Mouse (Mus musculus) liver (tissue): ENCODE measurements around the gene Pias4.

ENCODE experiments used
- DNase-seq: peaks from one replicate; pipeline ENCODE4 v3.0.0-alpha.2; 2020; ENCODE audit warnings: mixed read lengths

Pias4 gene

DNA sequence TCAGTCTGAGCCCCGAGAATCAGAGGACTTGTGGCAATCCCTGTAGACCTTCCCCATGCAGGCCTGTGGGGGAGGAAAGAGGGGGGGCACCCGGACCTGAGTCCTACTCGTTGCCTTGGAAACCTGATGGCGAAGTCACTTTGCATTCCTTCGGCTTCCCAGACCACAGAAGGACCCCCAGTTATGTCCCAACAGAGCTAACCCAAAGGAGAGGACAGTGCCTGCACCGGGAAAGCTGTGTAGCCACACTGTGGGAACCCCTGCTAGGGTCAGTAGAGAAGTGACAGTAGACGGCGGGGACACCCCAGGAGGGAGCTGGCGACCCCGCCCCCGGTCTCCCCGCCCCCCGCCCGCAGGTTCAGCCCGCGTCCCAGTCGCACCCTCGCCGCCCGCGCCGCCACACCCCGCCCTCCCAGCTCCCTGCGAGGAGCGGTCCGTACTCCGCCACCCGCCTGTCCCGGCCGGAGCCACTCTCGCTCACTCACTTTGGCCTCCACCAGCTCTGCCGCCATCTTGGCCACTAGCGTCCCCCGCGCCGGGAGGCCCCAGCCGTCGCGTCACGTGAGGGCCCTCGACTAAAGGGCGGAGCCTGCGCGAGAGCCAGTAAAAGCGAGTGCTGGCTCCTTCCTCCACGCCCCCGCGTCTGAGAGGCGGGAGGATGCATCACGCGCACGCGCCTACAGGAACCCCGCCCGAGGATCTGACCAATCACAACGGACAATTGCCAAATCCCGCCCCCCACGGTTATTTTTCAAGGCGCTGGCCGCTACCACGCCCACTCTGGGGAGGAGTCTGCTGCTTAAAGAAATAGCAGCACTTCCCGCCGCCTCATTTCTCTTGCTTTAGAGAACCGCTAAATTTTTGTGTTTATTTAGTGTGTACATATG, at the start of gene Pias4:
Gene Pias4 (minus strand): TSS at position 724 of the 887 bp plus-strand sequence.
- peak; percentile 100 for DNase-seq

DNA sequence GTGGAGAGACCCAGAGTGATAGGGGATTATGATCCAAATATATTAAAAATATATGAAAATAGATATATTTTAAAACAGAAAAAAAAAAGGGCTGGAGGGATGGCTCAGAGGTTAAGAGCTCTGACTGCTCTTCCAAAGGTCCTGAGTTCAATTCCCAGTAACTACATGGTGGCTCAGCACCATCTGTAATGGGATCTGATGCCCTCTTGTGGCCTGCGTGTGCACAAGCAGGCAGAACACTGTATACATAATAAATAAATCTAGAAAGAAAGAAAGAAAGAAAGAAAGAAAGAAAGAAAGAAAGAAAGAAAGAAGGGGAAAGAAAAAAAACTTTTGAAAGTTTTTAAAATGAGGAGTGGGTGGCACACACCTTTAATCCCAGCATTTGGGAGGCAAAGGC, 49.5 kb upstream of the Pias4 start:
- DNase-seq = peak; percentile 37

GRCm38 (mm10) chr10:81216810-81217209, 49.1 kb upstream of the Pias4 start:
- no peak for DNase-seq

GRCm38 (mm10) chr10:81216260-81216659, 48.5 kb upstream of the Pias4 start:
- DNase-seq = no peak

GRCm38 (mm10) chr10:81210154-81210553, 42.4 kb upstream of the Pias4 start:
- DNase-seq = no peak

- DNase-seq = no peak
Observed at GRCm38 (mm10) chr10:81204137-81204536, 36.4 kb upstream of the Pias4 start.

DNA sequence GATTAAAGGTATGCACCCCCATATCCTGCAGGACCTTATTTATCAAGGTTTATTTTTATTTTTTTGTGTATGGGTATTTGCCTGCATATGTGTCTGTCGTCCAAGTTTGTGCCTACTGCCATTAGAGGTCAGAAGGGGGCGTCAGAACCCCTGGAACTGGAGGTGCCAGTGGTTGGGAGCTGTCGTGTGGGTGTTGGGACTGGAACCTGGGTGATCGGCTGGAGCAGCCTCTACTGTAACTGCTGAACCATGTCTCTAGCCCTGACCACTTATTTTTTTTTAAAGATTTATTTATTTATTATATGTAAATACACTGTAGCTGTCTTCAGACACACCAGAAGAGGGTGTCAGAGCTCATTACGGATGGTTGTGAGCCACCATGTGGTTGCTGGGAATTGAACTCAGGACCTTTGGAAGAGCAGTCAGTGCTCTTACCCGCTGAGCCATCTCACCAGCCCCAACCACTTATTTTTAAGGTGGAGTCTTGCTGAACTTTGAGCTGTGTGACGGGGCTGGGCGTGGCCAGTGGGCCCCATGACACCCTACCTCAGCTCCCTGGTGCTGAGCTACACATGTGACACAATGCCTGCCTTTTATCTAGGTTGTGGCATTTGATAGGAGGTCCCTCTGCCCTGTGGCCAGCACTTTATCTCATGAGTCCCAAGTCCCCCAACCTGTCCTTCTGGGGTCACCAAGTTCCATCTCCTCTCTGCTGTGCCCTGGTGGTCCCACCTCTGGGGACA, 35.4 kb upstream of the Pias4 start:
- DNase-seq = peak; percentile 78

DNA sequence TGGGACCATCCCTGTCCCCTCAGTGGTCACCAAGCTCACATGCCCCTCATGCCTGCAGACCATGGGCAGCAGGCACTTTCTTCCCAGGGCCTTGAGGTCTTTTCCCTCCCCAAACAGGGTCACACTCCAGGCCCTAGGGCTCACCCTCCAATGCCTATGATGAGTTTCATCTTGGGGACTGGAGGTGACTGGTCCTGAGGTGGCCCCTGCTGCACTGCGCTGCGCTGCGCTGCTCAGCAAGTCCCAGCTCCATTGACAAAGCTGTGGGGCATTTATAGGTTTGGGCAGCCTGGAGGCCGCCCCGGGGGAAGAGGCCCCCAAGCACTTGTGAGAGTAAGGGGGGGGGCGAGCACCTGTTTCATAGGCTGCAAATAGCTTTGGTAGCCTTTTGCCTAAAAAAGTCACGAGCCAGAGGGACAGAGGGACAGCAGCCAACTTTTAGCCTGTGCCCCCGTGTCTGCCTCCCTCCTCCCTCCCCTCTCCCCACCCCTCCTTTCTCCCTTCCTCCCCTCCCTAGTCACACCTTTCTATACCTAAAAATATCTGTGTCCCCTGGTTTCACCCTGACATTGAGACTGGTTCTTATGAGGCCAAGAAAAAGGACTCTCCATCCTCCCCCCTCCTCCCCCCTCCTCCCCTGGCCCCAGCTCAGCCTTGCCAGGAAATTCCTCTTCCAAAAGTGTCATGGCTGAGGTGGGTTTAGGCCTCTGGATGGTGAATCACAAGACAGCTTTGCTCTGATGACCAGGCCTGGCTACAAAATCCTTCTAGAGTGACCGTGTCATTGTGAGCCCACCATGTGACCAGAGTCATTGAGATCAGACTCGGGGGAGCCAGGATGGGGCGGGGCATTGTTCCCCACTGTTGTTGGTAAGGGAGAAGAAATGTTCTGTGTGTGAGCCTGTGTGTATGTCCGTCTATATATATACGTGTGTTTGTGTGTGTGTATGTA, 34.4 kb upstream of the Pias4 start, which contains the start of gene Nmrk2:
Gene Nmrk2 (minus strand): TSS at position 245 of the 952 bp plus-strand sequence.
- DNase-seq = no peak

DNA sequence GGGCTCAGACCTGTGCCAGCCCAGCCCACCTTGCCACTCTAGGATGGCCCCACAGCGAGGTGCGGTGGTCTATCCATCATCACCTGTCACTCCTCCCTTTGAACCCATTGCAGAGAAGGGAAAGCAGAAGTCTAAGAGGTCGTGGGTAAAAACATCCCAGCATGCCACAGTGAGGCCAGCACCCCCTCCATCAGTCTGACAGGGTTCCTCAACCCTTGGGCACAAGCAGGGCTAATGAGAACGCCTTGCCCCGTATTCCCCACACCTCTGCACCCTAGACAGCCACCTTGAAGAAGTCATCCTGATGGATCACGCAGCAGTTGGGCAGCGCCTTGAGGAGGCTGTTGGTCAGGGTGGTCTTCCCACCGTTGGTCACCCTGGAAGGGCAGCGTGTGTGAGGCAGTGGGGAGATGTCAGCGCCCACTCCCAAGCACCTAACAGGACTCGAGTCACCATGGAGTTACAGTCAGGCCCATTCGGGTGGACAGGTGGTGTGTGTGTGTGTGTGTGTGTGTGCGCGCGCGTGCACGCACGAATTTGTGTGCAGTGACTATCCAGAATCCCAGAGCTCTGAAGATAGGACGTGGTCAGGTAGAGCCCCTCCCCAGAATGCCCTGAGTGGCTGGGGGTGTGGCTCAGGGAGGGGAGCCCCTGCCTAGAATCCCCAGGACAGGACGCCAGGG, 33.0 kb upstream of the Pias4 start:
- no peak for DNase-seq

- no peak for DNase-seq
Observed at GRCm38 (mm10) chr10:81200141-81200540, 32.4 kb upstream of the Pias4 start.

- no peak for DNase-seq
Observed at GRCm38 (mm10) chr10:81198990-81199389, 31.3 kb upstream of the Pias4 start.

DNA sequence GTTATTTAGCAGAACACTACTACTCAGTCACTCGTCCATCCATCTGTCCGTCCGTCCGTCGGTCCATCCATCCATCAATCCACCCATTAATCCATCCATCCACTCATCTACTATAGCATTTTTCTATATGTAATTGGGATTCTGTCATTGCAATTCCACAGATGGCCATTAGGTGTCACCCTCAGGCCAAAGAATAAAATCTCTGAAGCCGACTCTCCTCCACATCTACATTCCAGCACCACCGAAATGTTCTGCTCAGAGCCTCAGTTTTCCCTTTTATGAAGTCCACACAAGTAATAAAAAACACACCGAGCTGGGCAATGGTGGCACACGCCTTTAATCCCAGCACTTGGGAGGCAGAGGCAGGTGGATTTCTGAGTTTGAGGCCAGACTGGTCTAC, 30.5 kb upstream of the Pias4 start:
- DNase-seq = peak; percentile 63

DNA sequence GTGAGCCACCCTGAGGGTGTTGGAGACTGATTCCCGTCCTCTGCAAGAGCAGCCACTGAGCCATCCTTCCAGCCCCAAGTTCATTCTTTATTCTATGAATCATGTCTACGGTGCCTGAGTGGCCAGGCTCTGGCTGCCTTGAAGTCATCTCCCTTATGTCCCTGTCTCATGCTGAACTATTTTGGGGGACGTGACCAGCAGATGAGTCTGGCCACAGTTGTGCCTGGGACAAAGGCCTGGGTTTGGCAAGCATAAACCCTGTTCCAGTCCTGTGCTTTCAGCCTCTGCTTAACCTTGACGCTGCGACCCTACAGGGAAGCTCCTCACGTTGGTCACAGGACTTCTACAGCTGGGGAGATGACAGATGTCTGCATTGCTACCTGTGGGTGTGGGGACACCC, 29.6 kb upstream of the Pias4 start:
- no peak for DNase-seq

DNA sequence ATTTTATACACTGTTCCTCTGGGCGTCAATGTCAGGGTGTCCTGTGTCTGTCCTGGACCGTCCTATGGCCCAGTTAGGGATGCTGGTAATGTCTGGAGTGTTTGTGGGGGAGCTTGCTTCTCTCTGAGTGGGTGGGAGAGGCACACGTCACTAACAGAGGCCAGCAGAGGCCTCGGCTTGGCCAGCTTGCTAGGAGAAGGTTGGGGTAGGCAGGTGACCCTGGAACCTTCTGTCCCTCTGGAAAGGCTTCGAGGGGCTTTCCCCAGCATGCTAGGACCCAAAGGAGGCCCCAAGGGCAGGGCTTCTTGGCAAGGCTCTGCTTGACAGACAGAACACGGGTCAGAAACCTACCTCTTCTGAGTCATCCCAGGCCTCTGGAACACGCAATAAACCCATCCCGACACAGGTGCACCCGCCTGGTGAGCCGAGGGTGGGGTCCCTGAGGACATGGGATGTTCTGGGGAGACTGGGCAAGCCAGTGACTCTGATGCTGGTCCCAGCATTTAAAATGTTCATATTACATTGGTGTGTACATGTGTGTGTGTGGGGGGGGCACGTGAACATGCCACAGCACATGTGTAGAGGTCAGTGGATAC, 28.8 kb upstream of the Pias4 start:
- DNase-seq = no peak

- no peak for DNase-seq
Observed at GRCm38 (mm10) chr10:81195300-81195699, 27.6 kb upstream of the Pias4 start.

- DNase-seq = no peak
Observed at GRCm38 (mm10) chr10:81193991-81194774, 26.5 kb upstream of the Pias4 start.

GRCm38 (mm10) chr10:81192968-81193501, 25.3 kb upstream of the Pias4 start:
- DNase-seq = no peak

DNA sequence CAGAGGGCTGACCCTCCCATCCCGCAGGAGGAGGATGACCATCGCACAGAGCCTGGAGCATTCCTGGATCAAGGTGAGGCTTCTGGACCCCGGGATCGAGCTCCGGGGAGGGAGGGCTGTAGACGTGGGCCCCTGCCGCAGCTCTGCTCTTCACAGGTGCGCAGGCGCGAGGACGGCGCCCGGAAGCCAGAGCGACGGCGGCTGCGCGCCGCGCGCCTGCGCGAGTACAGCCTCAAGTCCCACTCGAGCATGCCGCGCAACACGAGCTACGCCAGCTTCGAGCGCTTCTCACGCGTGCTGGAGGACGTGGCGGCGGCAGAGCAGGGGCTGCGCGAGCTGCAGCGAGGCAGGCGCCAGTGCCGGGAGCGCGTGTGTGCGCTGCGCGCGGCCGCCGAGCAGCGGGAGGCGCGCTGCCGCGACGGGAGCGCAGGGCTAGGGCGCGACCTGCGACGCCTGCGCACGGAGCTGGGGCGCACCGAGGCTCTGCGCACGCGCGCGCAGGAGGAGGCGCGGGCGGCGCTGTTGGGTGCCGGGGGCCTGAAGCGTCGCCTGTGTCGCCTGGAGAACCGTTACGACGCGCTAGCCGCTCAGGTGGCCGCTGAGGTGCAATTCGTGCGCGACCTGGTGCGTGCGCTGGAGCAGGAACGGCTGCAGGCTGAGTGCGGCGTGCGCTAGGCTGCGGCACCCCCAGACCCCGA, 24.7 kb upstream of the Pias4 start:
- DNase-seq = peak; percentile 80

- DNase-seq = no peak
Observed at GRCm38 (mm10) chr10:81191342-81191982, 23.7 kb upstream of the Pias4 start.
